Mouse (Mus musculus) heart, embryonic 12.5 days (tissue): ENCODE data around the gene Tsen2. TPM values are rescaled to one million over a fixed set of nuclear protein-coding genes. Genes with fewer than 3 reads are reported as not detected.

Experiments used
- ATAC-seq: fragments of 200-750 bp; cut with Nextera tagmentation; 2 replicates; pipeline ENCODE4 v1.8.0; 2017; ENCODE audit warnings: moderate TSS enrichment, moderate library complexity; ENCODE audit not compliant: insufficient number of reproducible peaks, low FRiP score
- H3K27ac ChIP-seq: fragments of 300-500 bp; sonication (generic); 2 replicates; pipeline ENCODE4 v1.5.1; 2016; ENCODE audit warnings: mild to moderate bottlenecking, moderate library complexity; ENCODE audit not compliant: poor library complexity, severe bottlenecking
- H3K27me3 ChIP-seq: fragments of 300-500 bp; sonication (generic); replicated peaks from 2 replicates; pipeline ENCODE4 v1.6.1; 2016; ENCODE audit warnings: mild to moderate bottlenecking, moderate library complexity
- H3K36me3 ChIP-seq: fragments of 300-500 bp; sonication (generic); 2 replicates; pipeline ENCODE4 v1.6.1; 2016; ENCODE audit warnings: mild to moderate bottlenecking, moderate library complexity
- H3K4me1 ChIP-seq: fragments of 300-500 bp; sonication (generic); replicated peaks from 2 replicates; pipeline ENCODE4 v1.6.1; 2016; ENCODE audit warnings: mild to moderate bottlenecking
- H3K4me2 ChIP-seq: fragments of 300-500 bp; sonication (generic); 2 replicates; pipeline ENCODE4 v1.6.1; 2016; ENCODE audit warnings: mild to moderate bottlenecking, moderate library complexity
- H3K4me3 ChIP-seq: fragments of 300-500 bp; sonication (generic); 2 replicates; pipeline ENCODE4 v1.5.1; 2016; ENCODE audit warnings: mild to moderate bottlenecking
- H3K9ac ChIP-seq: fragments of 300-500 bp; sonication (generic); 2 replicates; pipeline ENCODE4 v1.6.1; 2016; ENCODE audit warnings: mild to moderate bottlenecking, moderate library complexity
- H3K9me3 ChIP-seq: fragments of 300-500 bp; sonication (generic); replicated peaks from 2 replicates; pipeline ENCODE4 v1.6.1; 2016; ENCODE audit warnings: mild to moderate bottlenecking, moderate library complexity
- WGBS: fragments of 180-500 bp; shearing (Covaris S2); methylation state at CpG from one replicate; pipeline ENCODE4 v1.1.7; 2016; 5-methylcytosine and 5-hydroxymethylcytosine counted together
- polyA plus RNA-seq: library from polyadenylated mRNA; unstranded; fragments of >200 nt; fragmentation: Nextera tagmentation; extraction: Ambion mirVana; gene quantifications from 2 replicates; pipeline ENCODE4 v1.2.1, GENCODE M21; 2016

Gene Tsen2
- polyA plus RNA-seq, 1 experiment from 2014 or later = 20.0 TPM

GRCm38 (mm10) chr6:115538645-115539429 lies 5.6 kb upstream of the Tsen2 start:
- 18% methylated on average over 26 of the region's 26 CpGs for WGBS
- Histone ChIP-seq H3K4me2 (peak overlapping the region; percentile 65), H3K9me3 (no peaks in the 10 kb centered on the region), H3K4me1 (peaks cover 10% of the 10 kb centered on the region; the same call in 1 of the 2 replicates), H3K36me3 (no peaks in the 10 kb centered on the region), H3K27ac (no peak overlapping the region), H3K27me3 (peaks cover 17% of the 10 kb centered on the region), H3K4me3 (no peak overlapping the region), H3K9ac (0 out of 2 replicates have a peak overlapping the region, but pooled peaks have one; percentile 50)
- peak; percentile 54 for ATAC-seq

GRCm38 (mm10) chr6:115541676-115542275 lies 2.7 kb upstream of the Tsen2 start:
- no peaks in the 10 kb centered on the region for H3K9me3 ChIP-seq
- peaks cover 14% of the 10 kb centered on the region; the same call in 1 of the 2 replicates for H3K4me1 ChIP-seq
- no peak for ATAC-seq
- 43% methylated on average over 6 of the region's 6 CpGs for WGBS
- peak overlapping the region; percentile 41; the same call in 1 of the 2 replicates for H3K27ac ChIP-seq
- H3K36me3 ChIP-seq = no peaks in the 10 kb centered on the region
- H3K4me3 ChIP-seq = no peak overlapping the region
- no peak overlapping the region for H3K4me2 ChIP-seq
- peaks cover 14% of the 10 kb centered on the region; the same call in 1 of the 2 replicates for H3K27me3 ChIP-seq
- H3K9ac ChIP-seq = no peak overlapping the region

GRCm38 (mm10) chr6:115542341-115542740 lies 2.1 kb upstream of the Tsen2 start:
- ATAC-seq = no peak
- Histone ChIP-seq H3K4me2 (no peak overlapping the region), H3K27ac (no peak overlapping the region), H3K9me3 (no peaks in the 10 kb centered on the region), H3K9ac (no peak overlapping the region), H3K4me1 (peaks cover 14% of the 10 kb centered on the region; the same call in 1 of the 2 replicates), H3K4me3 (no peak overlapping the region), H3K36me3 (no peaks in the 10 kb centered on the region), H3K27me3 (peaks cover 9% of the 10 kb centered on the region; the same call in 1 of the 2 replicates)
- WGBS = 62% methylated on average over 3 of the region's 3 CpGs

- Histone ChIP-seq H3K27me3 (no peaks in the 10 kb centered on the region), H3K4me1 (peaks cover 14% of the 10 kb centered on the region; the same call in 1 of the 2 replicates), H3K9me3 (no peaks in the 10 kb centered on the region), H3K9ac (no peak overlapping the region), H3K4me3 (no peak overlapping the region), H3K4me2 (no peak overlapping the region), H3K36me3 (peaks cover 18% of the 10 kb centered on the region), H3K27ac (no peak overlapping the region)
- WGBS = 83% methylated on average over 5 of the region's 5 CpGs
- no peak for ATAC-seq
These were observed 1.8 kb downstream of the Tsen2 start for GRCm38 (mm10) chr6:115546276-115546675.

GRCm38 (mm10) chr6:115555485-115555884 lies 11.0 kb downstream of the Tsen2 start:
- Histone ChIP-seq H3K36me3 (peaks cover 42% of the 10 kb centered on the region), H3K4me2 (no peak overlapping the region), H3K27ac (no peak overlapping the region), H3K9ac (no peak overlapping the region), H3K4me1 (peaks cover 12% of the 10 kb centered on the region), H3K27me3 (no peaks in the 10 kb centered on the region), H3K4me3 (no peak overlapping the region), H3K9me3 (no peaks in the 10 kb centered on the region)
- WGBS = 70% methylated on average over 5 of the region's 5 CpGs
- no peak for ATAC-seq

- WGBS = 90% methylated on average over 2 of the region's 2 CpGs
These were observed 13.7 kb downstream of the Tsen2 start for GRCm38 (mm10) chr6:115558176-115558575.

GRCm38 (mm10) chr6:115559651-115560632 lies 15.5 kb downstream of the Tsen2 start:
- Histone ChIP-seq H3K4me2 (peak overlapping the region; percentile 34), H3K36me3 (peaks cover 43% of the 10 kb centered on the region), H3K27ac (peak overlapping the region; percentile 76), H3K9me3 (no peaks in the 10 kb centered on the region), H3K4me3 (no peak overlapping the region), H3K4me1 (peaks cover 12% of the 10 kb centered on the region), H3K9ac (peak overlapping the region; percentile 27; the same call in 1 of the 2 replicates), H3K27me3 (no peaks in the 10 kb centered on the region)
- WGBS = 45% methylated on average over 21 of the region's 21 CpGs
- peak; percentile 78 for ATAC-seq

More at GRCm38 (mm10) chr6:115558176-115558575, 13.7 kb downstream of the Tsen2 start:
- Histone ChIP-seq H3K9ac (no peak overlapping the region), H3K4me2 (no peak overlapping the region), H3K36me3 (peaks cover 50% of the 10 kb centered on the region), H3K4me3 (no peak overlapping the region), H3K27ac (no peak overlapping the region), H3K9me3 (no peaks in the 10 kb centered on the region), H3K4me1 (peaks cover 12% of the 10 kb centered on the region), H3K27me3 (no peaks in the 10 kb centered on the region)
- no peak for ATAC-seq

GRCm38 (mm10) chr6:115565479-115566045 lies 21.1 kb downstream of the Tsen2 start:
- H3K36me3 ChIP-seq = peaks cover 71% of the 10 kb centered on the region
- H3K4me1 ChIP-seq = no peaks in the 10 kb centered on the region
- H3K9ac ChIP-seq = no peak overlapping the region
- ATAC-seq = no peak
- peaks cover 12% of the 10 kb centered on the region; the same call in 1 of the 2 replicates for H3K9me3 ChIP-seq
- H3K27ac ChIP-seq = no peak overlapping the region
- H3K4me3 ChIP-seq = no peak overlapping the region
- 90% methylated on average over 6 of the region's 6 CpGs for WGBS
- H3K27me3 ChIP-seq = no peaks in the 10 kb centered on the region
- no peak overlapping the region for H3K4me2 ChIP-seq

- Histone ChIP-seq H3K4me1 (no peaks in the 10 kb centered on the region), H3K4me3 (no peak overlapping the region), H3K9me3 (peaks cover under 1% of the 10 kb centered on the region; the same call in 1 of the 2 replicates), H3K4me2 (no peak overlapping the region), H3K36me3 (peaks cover 85% of the 10 kb centered on the region), H3K27me3 (no peaks in the 10 kb centered on the region), H3K27ac (no peak overlapping the region), H3K9ac (no peak overlapping the region)
- 83% methylated on average over 7 of the region's 7 CpGs for WGBS
- no peak for ATAC-seq
These were observed 29.7 kb downstream of the Tsen2 start for GRCm38 (mm10) chr6:115574171-115574570.

GRCm38 (mm10) chr6:115577407-115577806 lies 32.9 kb downstream of the Tsen2 start:
- no peaks in the 10 kb centered on the region for H3K4me1 ChIP-seq
- no peaks in the 10 kb centered on the region for H3K27me3 ChIP-seq
- H3K9ac ChIP-seq = no peak overlapping the region
- WGBS = 75% methylated on average over 5 of the region's 5 CpGs
- H3K4me2 ChIP-seq = no peak overlapping the region
- H3K4me3 ChIP-seq = no peak overlapping the region
- no peaks in the 10 kb centered on the region for H3K9me3 ChIP-seq
- H3K36me3 ChIP-seq = peaks cover 83% of the 10 kb centered on the region
- ATAC-seq = no peak
- no peak overlapping the region for H3K27ac ChIP-seq
